Mouse (Mus musculus) naive thymus-derived CD4-positive, alpha-beta T cell, adult 2 months (primary cell): Measurements from ENCODE around the gene Chfr.

ENCODE experiments used
- DNase-seq: peaks from one replicate; pipeline ENCODE4 v3.0.0-alpha.2; 2011; ENCODE audit warnings: low read depth

Gene Chfr

DNA sequence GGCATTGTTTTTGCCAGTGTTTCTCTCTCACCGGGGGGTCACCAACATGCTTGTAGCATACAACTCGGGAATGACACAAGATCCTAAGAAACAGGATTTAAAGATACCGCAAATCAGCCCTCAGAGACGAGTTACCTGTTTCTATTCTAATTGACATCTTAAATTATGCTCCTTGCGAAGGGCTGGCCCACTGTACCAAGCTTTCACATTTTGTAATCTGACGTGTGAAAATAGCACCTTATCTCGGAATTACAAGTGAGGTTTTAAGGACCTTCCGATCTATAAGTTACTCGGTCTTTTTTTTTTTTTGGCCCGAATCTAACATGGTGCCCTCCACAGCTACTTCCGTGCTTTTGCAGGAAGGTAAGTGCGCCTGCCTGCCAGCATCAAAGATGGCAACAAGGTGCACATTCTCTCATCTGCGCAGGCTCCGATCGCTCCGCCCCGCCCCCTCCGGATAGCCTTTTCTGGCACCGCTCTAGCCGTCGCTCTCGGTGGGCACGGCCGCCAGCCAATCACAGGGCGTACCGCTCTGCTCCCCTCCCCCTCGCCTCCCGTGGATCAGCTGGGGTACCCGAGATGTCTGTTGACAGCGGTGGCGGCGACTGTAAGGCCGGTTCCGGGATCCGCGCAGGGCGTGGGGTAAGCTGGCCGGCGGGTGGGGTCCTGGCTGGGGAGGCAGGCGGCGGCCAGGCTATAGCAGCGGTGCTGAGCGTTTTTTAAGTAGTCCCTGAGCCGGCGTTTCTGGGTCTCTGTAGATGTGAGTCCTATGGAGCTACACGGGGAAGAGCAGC is at the start of gene Chfr:
TSS of gene Chfr (plus strand) at position 550 of the 794 bp plus-strand sequence.
- peak; percentile 100 for DNase-seq

GRCm38 (mm10) chr5:110086161-110086866 is 49.3 kb upstream of the Chfr start:
- DNase-seq: no peak

DNA sequence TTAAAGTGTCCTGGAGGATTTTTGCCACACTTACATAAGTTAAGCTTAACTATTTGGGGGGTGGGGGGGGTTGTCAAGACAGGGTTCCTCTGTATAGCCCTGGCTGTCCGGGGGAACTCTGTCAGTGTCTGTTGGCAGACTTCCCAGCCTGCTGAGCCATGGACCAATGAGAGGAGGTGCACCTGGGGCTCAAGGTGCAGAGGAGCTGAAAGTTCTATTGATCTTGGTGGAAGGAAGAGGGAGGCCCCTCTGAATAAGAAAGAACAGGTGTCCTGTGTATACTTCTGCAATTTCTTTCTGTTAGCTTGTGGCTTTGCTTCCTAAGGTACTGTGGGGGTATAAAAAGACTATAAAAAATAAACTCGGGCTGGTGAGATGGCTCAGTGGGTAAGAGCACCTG is 44.1 kb upstream of the Chfr start:
- no peak for DNase-seq

DNA sequence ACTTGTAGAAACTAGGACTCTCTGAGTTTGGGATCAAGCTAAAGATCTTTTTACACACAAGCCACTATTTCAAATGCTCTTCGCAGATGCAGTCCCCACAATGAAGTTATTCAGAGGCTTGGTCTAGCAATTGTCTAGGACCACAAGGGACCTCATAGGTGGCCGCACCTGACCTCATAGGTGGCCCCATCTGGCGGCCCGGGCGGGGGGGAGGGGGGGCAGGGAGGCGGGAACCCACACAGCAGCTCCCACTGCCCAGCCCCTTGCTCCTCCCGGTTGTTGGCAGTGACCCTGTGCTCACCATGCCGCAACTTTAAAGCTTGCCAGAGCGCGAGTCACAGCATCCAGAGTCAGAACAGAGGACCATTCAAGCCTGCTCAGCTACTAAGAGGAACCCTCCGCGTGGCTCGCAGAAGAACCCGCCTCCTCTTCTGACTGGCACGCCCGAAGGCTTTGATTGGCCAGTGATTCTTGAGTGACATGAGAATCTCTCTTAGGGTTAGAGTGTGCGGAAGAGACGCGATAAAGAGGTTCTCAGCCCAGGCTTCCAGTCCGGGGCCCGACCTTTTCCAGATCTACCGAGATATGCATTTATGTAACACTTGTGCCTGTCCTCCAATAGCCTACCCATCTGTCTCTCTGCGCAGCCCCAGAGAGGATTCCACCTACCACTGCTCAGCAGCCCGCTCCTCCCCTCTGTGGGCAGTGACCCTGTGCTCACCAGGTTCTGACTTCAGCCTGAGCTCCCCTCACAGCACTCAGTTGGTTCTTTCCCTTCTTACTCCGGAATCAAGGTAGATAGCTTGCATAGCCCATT is 41.4 kb upstream of the Chfr start, which contains the start of gene Gm35315:
TSS of gene Gm35315 (minus strand) at position 391 of the 817 bp plus-strand sequence.
- DNase-seq: peak; percentile 93

- no peak for DNase-seq
Observed at GRCm38 (mm10) chr5:110094847-110095213, 40.8 kb upstream of the Chfr start.

DNA sequence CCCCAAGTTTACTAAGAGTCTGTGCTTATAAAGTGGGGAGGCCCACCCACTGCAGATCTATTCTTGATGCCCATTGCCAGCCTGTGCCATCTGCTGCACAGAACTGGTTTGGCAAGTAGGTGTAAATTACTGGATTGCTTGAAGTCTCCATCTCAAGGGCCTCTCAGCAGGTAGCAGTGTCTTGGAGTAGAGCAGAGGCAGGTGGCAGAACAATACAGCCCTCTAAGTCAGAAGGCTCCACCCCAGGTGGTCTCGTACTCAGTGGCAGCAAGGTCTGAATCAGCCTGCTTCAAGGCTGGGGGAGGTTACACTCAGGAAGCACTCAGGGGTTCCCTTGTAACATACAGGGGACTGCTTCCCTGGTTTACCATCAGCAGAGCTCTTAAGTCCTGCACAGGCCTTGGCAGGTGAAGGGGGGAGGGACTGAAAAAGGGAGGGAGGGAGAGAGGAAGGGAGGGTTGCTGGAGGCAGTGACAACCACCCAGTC is 36.6 kb upstream of the Chfr start:
- no peak for DNase-seq

GRCm38 (mm10) chr5:110099656-110100580 is 35.7 kb upstream of the Chfr start, which contains the start of gene Plcxd1:
TSS of gene Plcxd1 (plus strand) at chr5:110099969.
- no peak for DNase-seq

- peak; percentile 67 for DNase-seq
Observed at GRCm38 (mm10) chr5:110100921-110101631, 34.6 kb upstream of the Chfr start.

- peak; percentile 67 for DNase-seq
Observed at GRCm38 (mm10) chr5:110101716-110102347, 33.8 kb upstream of the Chfr start.

- DNase-seq: no peak
Observed at GRCm38 (mm10) chr5:110102429-110102828, 33.2 kb upstream of the Chfr start.

GRCm38 (mm10) chr5:110102853-110103625 is 32.6 kb upstream of the Chfr start:
- no peak for DNase-seq

DNA sequence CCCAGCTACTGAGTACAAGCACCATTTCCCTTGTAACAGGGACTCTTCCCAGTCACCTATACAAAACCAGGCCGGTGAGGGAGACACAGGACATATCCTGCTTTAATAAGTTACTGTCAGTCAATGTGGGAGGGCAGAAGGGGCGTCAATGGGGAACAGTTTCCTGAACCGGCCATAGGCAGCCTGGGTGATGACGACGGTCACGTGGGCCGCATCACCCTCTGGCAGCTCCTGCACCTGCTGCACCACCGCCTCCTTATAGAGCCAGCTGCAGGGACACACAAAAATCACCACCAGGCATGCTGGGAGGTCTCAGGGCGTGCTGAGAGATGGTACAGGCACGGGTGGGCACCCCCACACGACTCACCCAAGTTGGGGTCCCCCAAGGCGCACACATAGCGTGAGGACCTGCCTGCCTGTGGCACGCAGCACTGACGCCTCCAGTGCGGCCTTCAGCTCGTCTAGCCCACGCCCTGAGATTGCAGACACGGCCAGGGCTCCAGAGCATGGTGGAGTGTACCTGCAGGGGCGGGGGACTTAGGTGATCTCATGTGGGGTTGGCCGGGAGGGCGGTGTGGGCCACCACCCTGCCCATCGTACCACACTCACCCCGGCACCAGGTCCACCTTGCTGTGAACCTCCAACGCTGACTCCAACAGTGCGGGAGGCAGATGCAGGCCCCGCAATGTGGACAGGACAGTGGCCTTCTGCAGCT is 31.6 kb upstream of the Chfr start:
- DNase-seq: no peak

- DNase-seq: no peak
Observed at GRCm38 (mm10) chr5:110104616-110105380, 30.8 kb upstream of the Chfr start.

DNA sequence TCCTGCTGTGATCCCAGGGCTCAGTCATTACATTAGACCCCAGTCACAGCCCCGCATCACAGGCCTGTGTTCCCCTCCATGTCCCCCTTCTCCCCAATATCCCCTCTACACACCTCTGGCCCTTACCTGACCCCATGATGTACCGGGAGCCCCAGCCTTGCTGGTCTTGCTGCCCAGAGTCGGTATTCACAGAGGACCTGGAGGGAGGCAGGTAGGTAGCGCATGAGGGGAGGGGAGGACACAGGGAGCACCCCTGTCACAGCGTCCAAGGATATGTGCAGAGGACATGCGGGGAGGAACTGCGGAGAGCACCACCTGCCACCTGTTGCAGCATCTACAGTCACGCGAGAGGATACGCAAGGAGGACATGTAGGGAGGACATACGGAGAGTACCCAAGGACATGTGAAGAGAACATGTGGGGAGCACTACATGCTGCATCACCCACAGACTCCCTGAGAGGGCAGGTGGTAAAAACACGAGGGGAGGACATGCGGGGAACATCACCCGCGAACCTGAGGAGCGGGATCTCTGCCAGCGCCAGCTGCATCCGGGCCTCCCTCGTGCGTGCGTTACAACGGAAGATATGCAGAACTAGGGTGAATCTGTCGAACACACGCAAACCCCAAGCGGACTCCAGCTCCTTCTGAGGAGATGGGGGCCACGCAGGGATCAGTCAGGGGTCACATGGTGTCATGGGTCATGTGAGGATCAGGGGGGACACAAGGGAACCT is 29.3 kb upstream of the Chfr start:
- peak; percentile 28 for DNase-seq

DNA sequence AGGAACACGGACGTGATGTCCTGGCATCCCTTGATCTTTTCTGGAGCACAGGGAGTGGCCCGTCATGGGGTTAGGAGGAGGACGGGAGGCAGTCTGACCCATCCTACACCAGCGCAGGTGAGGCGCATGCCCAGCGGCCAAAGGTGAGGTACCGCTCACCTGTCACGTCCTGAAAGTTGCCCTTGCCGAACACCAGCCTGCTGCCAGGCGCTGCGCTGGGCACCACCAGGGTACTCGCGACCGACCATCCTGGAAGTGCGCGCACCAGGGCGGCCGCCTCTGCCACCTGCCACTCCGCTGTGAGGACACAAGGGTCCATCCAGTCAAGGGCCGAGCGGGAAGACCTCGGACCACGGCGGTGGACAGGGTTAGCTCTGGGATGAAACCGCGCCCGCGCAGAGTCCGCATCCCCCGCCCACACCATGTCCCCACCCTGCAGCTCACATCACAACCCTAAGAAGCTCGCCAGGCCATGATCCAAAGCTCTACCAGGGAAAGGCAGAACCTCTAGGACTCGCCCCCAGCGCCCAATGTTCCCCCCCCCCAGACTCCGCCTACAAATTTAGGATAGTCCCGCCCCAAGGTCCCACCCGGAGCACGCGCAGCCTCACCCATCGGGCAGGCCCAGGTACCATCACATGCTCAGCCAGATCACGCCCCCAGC is 28.6 kb upstream of the Chfr start:
- no peak for DNase-seq

DNA sequence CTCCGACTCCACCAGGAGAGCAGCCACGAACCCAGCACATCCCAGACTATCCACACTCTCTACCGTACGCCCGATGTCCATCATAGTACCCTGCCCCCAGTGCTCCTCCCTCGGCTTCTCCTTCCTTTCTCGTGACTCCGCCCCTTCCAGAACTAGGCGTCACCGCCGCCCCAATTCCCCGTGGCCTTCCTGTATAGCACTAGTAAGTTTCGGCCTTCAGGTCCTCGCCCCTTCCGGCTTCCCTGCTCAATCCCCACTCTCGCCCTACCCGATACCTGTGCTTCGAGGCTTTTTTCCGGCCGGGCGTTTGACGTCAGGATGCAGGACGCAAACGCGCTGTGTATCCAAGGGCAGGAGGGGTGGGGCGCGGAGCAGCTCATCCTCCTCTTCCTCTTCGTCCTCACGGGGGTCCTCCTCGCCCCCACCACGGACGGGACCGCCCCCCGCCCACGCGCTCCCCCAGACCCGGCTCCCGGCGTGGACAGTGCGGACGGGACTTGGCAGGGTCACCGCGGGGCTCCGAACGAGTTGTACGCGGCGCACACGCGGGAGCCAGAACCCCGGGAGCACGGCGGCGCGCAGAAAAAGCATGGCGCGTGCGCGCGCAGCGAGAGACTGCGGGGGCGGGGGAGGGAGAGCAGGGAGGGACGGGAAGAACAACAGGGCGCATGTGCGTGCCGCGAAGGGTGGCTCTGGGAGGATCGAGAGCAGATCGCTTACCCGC is 27.9 kb upstream of the Chfr start, which contains the start of gene Gtpbp6:
TSS of gene Gtpbp6 (minus strand) at position 617 of the 724 bp plus-strand sequence.
- DNase-seq: peak; percentile 97
